Mouse (Mus musculus) megakaryocyte-erythroid progenitor cell, adult 5-6 weeks (primary cell): ENCODE data around the gene Cc2d2b. TPM values are rescaled to one million over a fixed set of nuclear protein-coding genes. Genes with fewer than 3 reads are reported as not detected.

Source experiments
- total RNA-seq, 2 experiments: library from RNA; stranded (forward) in 1 of 2; stranded (reverse) in 1 of 2; fragments of 200-1000, 215-1000 nt in 1 of 2; fragments of >200 nt in 1 of 2; fragmentation: Nextera tagmentation in 1 of 2; gene quantifications; 2 replicates each; pipeline ENCODE4 v1.2.3; 2014 to 2017

Cc2d2b gene
- total RNA-seq, 2 experiments from 2014 or later, result 1.6 to 11.4 TPM

Other genes with a start within 250 kb of the Cc2d2b start
- gene Sorbs1, start 235.0 kb upstream of the Cc2d2b start, total RNA-seq (2014; fragmentation: Nextera tagmentation), result 13.9 and 33.6 TPM in 2 replicates
- 12.3 and 30.4 TPM in 2 replicates for gene Sorbs1, start 235.0 kb upstream of the Cc2d2b start, total RNA-seq (2017)
- gene Aldh18a1, start 160.3 kb upstream of the Cc2d2b start, total RNA-seq (2014; fragmentation: Nextera tagmentation), result 89.6 and 91.3 TPM in 2 replicates
- gene Aldh18a1, start 160.3 kb upstream of the Cc2d2b start, total RNA-seq (2017), result 69.1 and 106 TPM in 2 replicates
- 8.7 and 15.2 TPM in 2 replicates for gene Tctn3, start 136.5 kb upstream of the Cc2d2b start, total RNA-seq (2014; fragmentation: Nextera tagmentation)
- 4.3 and 6.4 TPM in 2 replicates for gene Tctn3, start 136.5 kb upstream of the Cc2d2b start, total RNA-seq (2017)
- gene Entpd1, start 136.4 kb upstream of the Cc2d2b start, total RNA-seq (2014; fragmentation: Nextera tagmentation), result 0.89 TPM in 1 of 2 replicates, not detected in the other
- gene Entpd1, start 136.4 kb upstream of the Cc2d2b start, total RNA-seq (2017), result 0.09 and 4.6 TPM in 2 replicates
- 3.8 and 4.6 TPM in 2 replicates for gene Ccnj, start 82.5 kb downstream of the Cc2d2b start, total RNA-seq (2014; fragmentation: Nextera tagmentation)
- gene Ccnj, start 82.5 kb downstream of the Cc2d2b start, total RNA-seq (2017), result 4.4 and 6.2 TPM in 2 replicates
- gene Zfp518a, start 146.0 kb downstream of the Cc2d2b start, total RNA-seq (2014; fragmentation: Nextera tagmentation), result 14.1 and 15.6 TPM in 2 replicates
- gene Zfp518a, start 146.0 kb downstream of the Cc2d2b start, total RNA-seq (2017), result 15.0 and 28.3 TPM in 2 replicates
- gene Blnk, start 245.8 kb downstream of the Cc2d2b start, total RNA-seq (2014; fragmentation: Nextera tagmentation), result 0.89 and 26.4 TPM in 2 replicates
- gene Blnk, start 245.8 kb downstream of the Cc2d2b start, total RNA-seq (2017), result 0.65 and 0.75 TPM in 2 replicates